Comparison of ENCODE assay signal across 27 mouse cellular contexts in genomic region chr7:19695881-19696280, GRCm38 (mm10). TPM values are rescaled to one million over a fixed set of nuclear protein-coding genes. Genes with fewer than 3 reads are reported as not detected.
DNase-seq lines count a peak whose midpoint lies in the region; ATAC-seq and TF ChIP-seq lines count a peak whose summit lies in the region.
"Had no signal": no experiment of that assay in that cellular context is flagged by ENCODE, and none has a peak within 500 bp of the region (broad histone marks: within the 10 kb centered on the region; RNA-seq: fewer than 3 reads in every experiment).

No protein-coding gene starts in this region.

- no peak for DNase-seq in heart, postnatal 25 days (ENCODE audit: low spot score)
- no peak for DNase-seq in liver, embryonic 14.5 days (ENCODE audit: low read depth in 3 of 3, low spot score in 3 of 3)
- no peak for DNase-seq in urinary bladder, postnatal 10 days (ENCODE audit: low spot score)
- no peak for DNase-seq in T-cell, adult 2 months (ENCODE audit: low spot score)
- DNase-seq in adrenal gland, postnatal 36 days, result no peak
- DNase-seq: cerebellum, adult 9-10 months; gastrocnemius, postnatal 14 days; heart, adult 18-20 months; kidney, adult 18-20 months; left cerebral cortex, postnatal 4 days; lung, adult 18-20 months; right cerebral cortex, postnatal 25 days; thymus, adult 18-20 months had no signal

- intact Hi-C loops in heart, postnatal 25 days (cut with DNase I), result no loop called here

- no peaks in the 10 kb centered on the region for H3K27me3 ChIP-seq in heart, embryonic 12.5 days (replicated peaks)
- no peaks in the 10 kb centered on the region for H3K27me3 ChIP-seq in ES-Bruce4 (ENCODE audit: control insufficient read depth, insufficient read depth, low read length, poor library complexity, severe bottlenecking)
- no peaks in the 10 kb centered on the region for H3K27me3 ChIP-seq in liver, embryonic 14.5 days (ENCODE audit: control insufficient read depth, insufficient read depth, low read length)
- H3K27me3 ChIP-seq: embryonic facial prominence, embryonic 12.5 days had no signal

- peak overlapping the region; percentile 95 for H3K27ac ChIP-seq in heart, embryonic 12.5 days (ENCODE audit: poor library complexity, severe bottlenecking)
- H3K27ac ChIP-seq in ES-Bruce4 (ENCODE audit: insufficient read depth, low read length), result peak overlapping the region; percentile 33
- 0 out of 2 replicates have a peak overlapping the region, but pooled peaks have one; percentile 1 for H3K27ac ChIP-seq in brown adipose tissue, adult 24 weeks (replicated peaks; ENCODE audit: low read depth, low read length)
- no peak overlapping the region for H3K27ac ChIP-seq in liver, embryonic 14.5 days
- H3K27ac ChIP-seq: embryonic facial prominence, embryonic 12.5 days; forebrain, embryonic 13.5 days; kidney, postnatal 0 days had no signal

- 73% methylated on average over 6 of the region's 6 CpGs for WGBS in heart, embryonic 12.5 days
- WGBS in liver, embryonic 14.5 days (ENCODE audit: insufficient replicate concordance), result 31% methylated on average over 6 of the region's 6 CpGs

- no peak overlapping the region for H3K4me2 ChIP-seq in heart, embryonic 12.5 days
- peak overlapping the region; percentile 52 for H3K4me2 ChIP-seq in liver, embryonic 14.5 days (ENCODE audit: low read depth)
- H3K4me2 ChIP-seq: embryonic facial prominence, embryonic 12.5 days; forebrain, embryonic 13.5 days had no signal

- no peaks in the 10 kb centered on the region for H3K9me3 ChIP-seq in heart, embryonic 12.5 days (replicated peaks)
- no peaks in the 10 kb centered on the region for H3K9me3 ChIP-seq in ES-Bruce4 (replicated peaks; ENCODE audit: control insufficient read depth, insufficient read depth, low read length, poor library complexity, severe bottlenecking)
- no peaks in the 10 kb centered on the region for H3K9me3 ChIP-seq in liver, embryonic 14.5 days (ENCODE audit: control insufficient read depth, low read length)

- TF ChIP-seq CTCF in ES-Bruce4 (IDR thresholded peaks at IDR 0.05; ENCODE audit: low read depth, low read length), result peak; percentile 7
- no peak for TF ChIP-seq CTCF in liver, embryonic 14.5 days (IDR thresholded peaks at IDR 0.05; ENCODE audit: low read depth)

- peaks cover 17% of the 10 kb centered on the region for H3K36me3 ChIP-seq in heart, embryonic 12.5 days
- peaks cover 21% of the 10 kb centered on the region for H3K36me3 ChIP-seq in ES-Bruce4 (ENCODE audit: control insufficient read depth, insufficient read depth, low read length, poor library complexity, severe bottlenecking)
- H3K36me3 ChIP-seq in liver, embryonic 14.5 days (replicated peaks; ENCODE audit: control insufficient read depth, insufficient read depth, low read depth), result peaks cover 4% of the 10 kb centered on the region

- ATAC-seq in heart, embryonic 12.5 days (ENCODE audit: insufficient number of reproducible peaks, low FRiP score), result no peak
- no peak for ATAC-seq in liver, embryonic 14.5 days (ENCODE audit: insufficient read depth)
- ATAC-seq: activated CD4-positive, CD25-positive, alpha-beta regulatory T cell, adult 4 months; forebrain, embryonic 13.5 days; midbrain, embryonic 16.5 days had no signal

- H3K4me1 ChIP-seq in heart, embryonic 12.5 days (replicated peaks), result peaks cover 58% of the 10 kb centered on the region
- peaks cover 6% of the 10 kb centered on the region for H3K4me1 ChIP-seq in ES-Bruce4 (ENCODE audit: control insufficient read depth, insufficient read depth, low read length)
- H3K4me1 ChIP-seq in brown adipose tissue, adult 24 weeks (ENCODE audit: control insufficient read depth, insufficient read depth, insufficient read length, low read length), result peaks cover 29% of the 10 kb centered on the region
- H3K4me1 ChIP-seq in liver, embryonic 14.5 days (replicated peaks; ENCODE audit: control insufficient read depth in 2 of 2, insufficient read depth in 2 of 2, low read length in 1 of 2), result peaks cover 20 to 62% of the 10 kb centered on the region in 2 experiments

- no peak overlapping the region for H3K9ac ChIP-seq in heart, embryonic 12.5 days
- H3K9ac ChIP-seq in ES-Bruce4 (ENCODE audit: low read depth, poor library complexity, severe bottlenecking), result peak overlapping the region; percentile 79; the same call in 1 of the 2 replicates
- H3K9ac ChIP-seq in liver, embryonic 14.5 days (replicated peaks), result no peak overlapping the region
- H3K9ac ChIP-seq: embryonic facial prominence, embryonic 12.5 days; forebrain, embryonic 13.5 days had no signal

- TF ChIP-seq EP300 in ES-Bruce4 (IDR thresholded peaks at IDR 0.05; ENCODE audit: insufficient read depth, low read depth, low read length), result no peak
- TF ChIP-seq EP300 in liver, embryonic 14.5 days (IDR thresholded peaks at IDR 0.05; ENCODE audit: low read depth), result no peak

- H3K4me3 ChIP-seq in heart, embryonic 12.5 days, result no peak overlapping the region
- peak overlapping the region; percentile 96 for H3K4me3 ChIP-seq in ES-Bruce4 (ENCODE audit: low read depth, low read length)
- H3K4me3 ChIP-seq in brown adipose tissue, adult 24 weeks (ENCODE audit: insufficient read depth, low read depth, low read length), result no peak overlapping the region
- H3K4me3 ChIP-seq in liver, embryonic 14.5 days (ENCODE audit: insufficient read depth in 1 of 2, low read depth in 2 of 2, low read length in 2 of 2), result no peak overlapping the region
- H3K4me3 ChIP-seq: embryonic facial prominence, embryonic 12.5 days; forebrain, embryonic 13.5 days had no signal

- TF ChIP-seq POLR2A in ES-Bruce4 (IDR thresholded peaks at IDR 0.05; ENCODE audit: insufficient read depth, low read length), result no peak

RNA-seq across cellular contexts. Expression of gene Apoe, which starts 3.1 kb away (rescaled TPM):
- 399 and 400 TPM in 2 replicates for polyA plus RNA-seq in heart, embryonic 12.5 days (2016; fragmentation: Nextera tagmentation; extraction: Ambion mirVana)
- total RNA-seq in heart, postnatal 25 days (2021), result 100 to 1,000 TPM; 309 to 319 TPM
- 1,030 and 1,048 TPM in 2 replicates for polyA plus RNA-seq in ES-Bruce4 (2011; ENCODE audit: insufficient read depth, insufficient read length, low read depth, missing spikeins)
- 777 and 1,675 TPM in 2 replicates for polyA plus RNA-seq in brown adipose tissue, adult 24 weeks (2012; ENCODE audit: insufficient read depth, insufficient read length, missing spikeins)
- 1,802 and 2,400 TPM in 2 replicates for polyA plus RNA-seq in liver, embryonic 14.5 days (2012; rRNA removed)
- 1,630 and 1,854 TPM in 2 replicates for polyA plus RNA-seq in liver, embryonic 14.5 days (2014; fragmentation: Nextera tagmentation; extraction: Ambion mirVana)
- 1,000 to 10,000 TPM in 1 of 2 experiments, 100 to 1,000 TPM in 1; 927 to 1,142 TPM for total RNA-seq in adrenal gland, postnatal 36 days (2021)

RNA-seq across cellular contexts. Expression of gene Apoc1, which starts 3.4 kb away (rescaled TPM):
- polyA plus RNA-seq in heart, embryonic 12.5 days (2016; fragmentation: Nextera tagmentation; extraction: Ambion mirVana), result 6.7 and 8.9 TPM in 2 replicates
- total RNA-seq in heart, postnatal 25 days (2021), result 1 to 10 TPM; 1.4 to 2.2 TPM
- polyA plus RNA-seq in ES-Bruce4 (2011; ENCODE audit: insufficient read depth, insufficient read length, low read depth, missing spikeins), result 93.2 and 95.8 TPM in 2 replicates
- polyA plus RNA-seq in brown adipose tissue, adult 24 weeks (2012; ENCODE audit: insufficient read depth, insufficient read length, missing spikeins), result 1,406 and 1,867 TPM in 2 replicates
- polyA plus RNA-seq in liver, embryonic 14.5 days (2012; rRNA removed), result 203 and 204 TPM in 2 replicates
- polyA plus RNA-seq in liver, embryonic 14.5 days (2014; fragmentation: Nextera tagmentation; extraction: Ambion mirVana), result 390 TPM in 2 replicates
- 1,000 to 10,000 TPM in 1 of 2 experiments, 100 to 1,000 TPM in 1; 185 to 1,007 TPM for total RNA-seq in adrenal gland, postnatal 36 days (2021)
- polyA plus RNA-seq: activated CD4-positive, CD25-positive, alpha-beta regulatory T cell, adult 4 months had no signal

RNA-seq across cellular contexts. Expression of gene Apoc4, which starts 14.6 kb away (rescaled TPM):
- 0.41 TPM in 1 of 2 replicates, not detected in the other for polyA plus RNA-seq in heart, embryonic 12.5 days (2016; fragmentation: Nextera tagmentation; extraction: Ambion mirVana)
- total RNA-seq in heart, postnatal 25 days (2021), result not detected
- polyA plus RNA-seq in ES-Bruce4 (2011; ENCODE audit: insufficient read depth, insufficient read length, low read depth, missing spikeins), result 1.1 TPM in 1 of 2 replicates, not detected in the other
- not detected in 2 replicates for polyA plus RNA-seq in brown adipose tissue, adult 24 weeks (2012; ENCODE audit: insufficient read depth, insufficient read length, missing spikeins)
- polyA plus RNA-seq in liver, embryonic 14.5 days (2012; rRNA removed), result 90.9 and 154 TPM in 2 replicates
- polyA plus RNA-seq in liver, embryonic 14.5 days (2014; fragmentation: Nextera tagmentation; extraction: Ambion mirVana), result 181 and 200 TPM in 2 replicates
- 100 to 1,000 TPM in 1 of 2 experiments, 10 to 100 TPM in 1; 42.0 to 110 TPM for total RNA-seq in adrenal gland, postnatal 36 days (2021)
- total RNA-seq: gastrocnemius, postnatal 14 days; heart, adult 18-20 months; left cerebral cortex, postnatal 4 days; megakaryocyte-erythroid progenitor cell, adult 5-6 weeks had no signal
- polyA plus RNA-seq: embryonic facial prominence, embryonic 12.5 days; hindbrain, embryonic 11.5 days; midbrain, embryonic 16.5 days had no signal

RNA-seq across cellular contexts. Expression of gene Gm44805, which starts 14.7 kb away (rescaled TPM):
- polyA plus RNA-seq in heart, embryonic 12.5 days (2016; fragmentation: Nextera tagmentation; extraction: Ambion mirVana), result not detected in 2 replicates
- total RNA-seq in heart, postnatal 25 days (2021), result not detected
- polyA plus RNA-seq in ES-Bruce4 (2011; ENCODE audit: insufficient read depth, insufficient read length, low read depth, missing spikeins), result not detected in 2 replicates
- polyA plus RNA-seq in brown adipose tissue, adult 24 weeks (2012; ENCODE audit: insufficient read depth, insufficient read length, missing spikeins), result not detected in 2 replicates
- polyA plus RNA-seq in liver, embryonic 14.5 days (2012; rRNA removed), result 3.3 and 5.1 TPM in 2 replicates
- 29.0 and 48.5 TPM in 2 replicates for polyA plus RNA-seq in liver, embryonic 14.5 days (2014; fragmentation: Nextera tagmentation; extraction: Ambion mirVana)
- under 1 TPM in 1 of 2 experiments, not detected in 1; 0.40 TPM for total RNA-seq in adrenal gland, postnatal 36 days (2021)
- total RNA-seq: gastrocnemius, postnatal 14 days; heart, adult 18-20 months; layer of hippocampus, adult 8-10 months; left cerebral cortex, postnatal 4 days; megakaryocyte-erythroid progenitor cell, adult 5-6 weeks had no signal
- polyA plus RNA-seq: activated CD4-positive, CD25-positive, alpha-beta regulatory T cell, adult 4 months; embryonic facial prominence, embryonic 12.5 days; erythroblast, embryonic 14.5 days; forebrain, embryonic 13.5 days; hindbrain, embryonic 11.5 days; midbrain, embryonic 16.5 days; spleen, adult 2 months; stomach, embryonic 14.5 days had no signal

RNA-seq across cellular contexts. Expression of gene Apoc2, which starts 18.1 kb away (rescaled TPM):
- 1.6 and 5.4 TPM in 2 replicates for polyA plus RNA-seq in heart, embryonic 12.5 days (2016; fragmentation: Nextera tagmentation; extraction: Ambion mirVana)
- total RNA-seq in heart, postnatal 25 days (2021), result not detected
- polyA plus RNA-seq in ES-Bruce4 (2011; ENCODE audit: insufficient read depth, insufficient read length, low read depth, missing spikeins), result 1.2 TPM in 1 of 2 replicates, not detected in the other
- 1.7 TPM in 1 of 2 replicates, not detected in the other for polyA plus RNA-seq in brown adipose tissue, adult 24 weeks (2012; ENCODE audit: insufficient read depth, insufficient read length, missing spikeins)
- 494 and 507 TPM in 2 replicates for polyA plus RNA-seq in liver, embryonic 14.5 days (2012; rRNA removed)
- 990 and 1,023 TPM in 2 replicates for polyA plus RNA-seq in liver, embryonic 14.5 days (2014; fragmentation: Nextera tagmentation; extraction: Ambion mirVana)
- 1 to 10 TPM in 1 of 2 experiments, not detected in 1; 1.9 TPM for total RNA-seq in adrenal gland, postnatal 36 days (2021)
- total RNA-seq: left cerebral cortex, postnatal 4 days; megakaryocyte-erythroid progenitor cell, adult 5-6 weeks had no signal
- polyA plus RNA-seq: activated CD4-positive, CD25-positive, alpha-beta regulatory T cell, adult 4 months; forebrain, embryonic 13.5 days; hindbrain, embryonic 11.5 days; midbrain, embryonic 16.5 days had no signal

Comparison
In these comparisons a context has a peak if more than half of its experiments do, and no peak if none do; other contexts are left out.
1. RNA of gene Apoc4, which starts 14.6 kb away (polyA plus RNA-seq): 90.9 to 200 TPM in liver, embryonic 14.5 days; not detected in brown adipose tissue, adult 24 weeks, 1.1 TPM in ES-Bruce4 and 0.41 TPM in heart, embryonic 12.5 days; every median in the first group is over 10 times any median in the second.